9 mouse cellular contexts compared by ENCODE assay signal in genomic region chr2:4586245-4586644, GRCm38 (mm10).
DNase-seq lines count a peak whose midpoint lies in the region; ATAC-seq and TF ChIP-seq lines count a peak whose summit lies in the region.
"Had no signal": no experiment of that assay in that cellular context is flagged by ENCODE, and none has a peak within 500 bp of the region (broad histone marks: within the 10 kb centered on the region; RNA-seq: fewer than 3 reads in every experiment).

No protein-coding gene starts in this region.

- no peak overlapping the region for H3K4me3 ChIP-seq in liver, postnatal 0 days (ENCODE audit: low read depth, low read length)
- H3K4me3 ChIP-seq in liver, embryonic 11.5 days (ENCODE audit: low read depth, low read length) = no peak overlapping the region
- H3K4me3 ChIP-seq in limb, embryonic 10.5 days = no peak overlapping the region
- H3K4me3 ChIP-seq in stomach, postnatal 0 days (ENCODE audit: low read depth, low read length) = no peak overlapping the region
- no peak overlapping the region for H3K4me3 ChIP-seq in midbrain, embryonic 16.5 days (ENCODE audit: low read depth, low read length)
- H3K4me3 ChIP-seq: forebrain, embryonic 15.5 days; liver, embryonic 12.5 days had no signal

- H3K36me3 ChIP-seq in liver, postnatal 0 days (replicated peaks; ENCODE audit: insufficient read depth, low read length) = peaks cover 72% of the 10 kb centered on the region
- H3K36me3 ChIP-seq in liver, embryonic 11.5 days (ENCODE audit: control insufficient read depth, insufficient read depth, low read length) = peaks cover 17% of the 10 kb centered on the region; the same call in 1 of the 2 replicates
- peaks cover 72% of the 10 kb centered on the region for H3K36me3 ChIP-seq in limb, embryonic 10.5 days
- H3K36me3 ChIP-seq in stomach, postnatal 0 days (ENCODE audit: control insufficient read depth, insufficient read depth, low read length) = peaks cover 9% of the 10 kb centered on the region; the same call in 1 of the 2 replicates
- H3K36me3 ChIP-seq in midbrain, embryonic 16.5 days (ENCODE audit: control insufficient read depth, insufficient read depth, low read length) = peaks cover 6% of the 10 kb centered on the region; the same call in 1 of the 2 replicates

- ATAC-seq in liver, postnatal 0 days = peak; percentile 33; the same call in 1 of the 2 replicates
- no peak for ATAC-seq in liver, embryonic 11.5 days (replicated peaks; ENCODE audit: low FRiP score)
- 0 out of 2 replicates have a peak, but pooled peaks have one; percentile 22 for ATAC-seq in stomach, postnatal 0 days (ENCODE audit: low FRiP score, low TSS enrichment)
- ATAC-seq in midbrain, embryonic 16.5 days = no peak
- ATAC-seq: forebrain, embryonic 15.5 days; liver, embryonic 12.5 days had no signal

- TF ChIP-seq EP300 in liver, postnatal 0 days (IDR thresholded peaks at IDR 0.05; ENCODE audit: low read depth) = no peak
- no peak for TF ChIP-seq EP300 in stomach, postnatal 0 days (optimal IDR thresholded peaks at IDR 0.05)

- TF ChIP-seq CTCF in liver, postnatal 0 days (IDR thresholded peaks at IDR 0.05; ENCODE audit: low read depth) = no peak
- no peak for TF ChIP-seq CTCF in stomach, postnatal 0 days (IDR thresholded peaks at IDR 0.05; ENCODE audit: low read depth)

- 74% methylated on average over 11 of the region's 11 CpGs for WGBS in liver, postnatal 0 days (ENCODE audit: insufficient replicate concordance)
- WGBS in liver, embryonic 11.5 days = 69% methylated on average over 11 of the region's 11 CpGs
- 29% methylated on average over 11 of the region's 11 CpGs for WGBS in limb, embryonic 10.5 days
- WGBS in stomach, postnatal 0 days = 51% methylated on average over 11 of the region's 11 CpGs
- WGBS in midbrain, embryonic 16.5 days = 77% methylated on average over 11 of the region's 11 CpGs

- no peak overlapping the region for H3K9ac ChIP-seq in liver, postnatal 0 days (replicated peaks)
- no peak overlapping the region for H3K9ac ChIP-seq in liver, embryonic 11.5 days (ENCODE audit: low read depth, low read length)
- no peak overlapping the region for H3K9ac ChIP-seq in stomach, postnatal 0 days (ENCODE audit: low read length)
- no peak overlapping the region for H3K9ac ChIP-seq in midbrain, embryonic 16.5 days (ENCODE audit: low read depth, low read length)
- H3K9ac ChIP-seq: forebrain, embryonic 15.5 days; liver, embryonic 12.5 days had no signal

- H3K27me3 ChIP-seq in liver, postnatal 0 days (ENCODE audit: insufficient read depth, low read length) = no peaks in the 10 kb centered on the region
- no peaks in the 10 kb centered on the region for H3K27me3 ChIP-seq in liver, embryonic 11.5 days (replicated peaks; ENCODE audit: control insufficient read depth, insufficient read depth, low read length)
- H3K27me3 ChIP-seq in limb, embryonic 10.5 days (ENCODE audit: low read depth, poor library complexity, severe bottlenecking) = no peaks in the 10 kb centered on the region
- H3K27me3 ChIP-seq in stomach, postnatal 0 days (ENCODE audit: control insufficient read depth, insufficient read depth, low read length) = no peaks in the 10 kb centered on the region
- no peaks in the 10 kb centered on the region for H3K27me3 ChIP-seq in midbrain, embryonic 16.5 days (ENCODE audit: control insufficient read depth, insufficient read depth, low read depth, low read length)
- H3K27me3 ChIP-seq: forebrain, embryonic 15.5 days; liver, embryonic 12.5 days had no signal

- no peak overlapping the region for H3K27ac ChIP-seq in liver, postnatal 0 days (ENCODE audit: low read depth)
- no peak overlapping the region for H3K27ac ChIP-seq in liver, embryonic 11.5 days (ENCODE audit: low read depth, low read length)
- H3K27ac ChIP-seq in limb, embryonic 10.5 days = peak overlapping the region; percentile 90
- H3K27ac ChIP-seq in stomach, postnatal 0 days (replicated peaks) = no peak overlapping the region
- H3K27ac ChIP-seq in midbrain, embryonic 16.5 days (ENCODE audit: low read length) = no peak overlapping the region
- H3K27ac ChIP-seq: forebrain, embryonic 15.5 days; liver, embryonic 12.5 days had no signal

- H3K9me3 ChIP-seq in liver, postnatal 0 days (ENCODE audit: low read length) = no peaks in the 10 kb centered on the region
- no peaks in the 10 kb centered on the region for H3K9me3 ChIP-seq in liver, embryonic 11.5 days (ENCODE audit: control insufficient read depth, low read length)
- no peaks in the 10 kb centered on the region for H3K9me3 ChIP-seq in limb, embryonic 10.5 days (replicated peaks)
- H3K9me3 ChIP-seq in stomach, postnatal 0 days (ENCODE audit: control insufficient read depth, low read length) = no peaks in the 10 kb centered on the region
- no peaks in the 10 kb centered on the region for H3K9me3 ChIP-seq in midbrain, embryonic 16.5 days (replicated peaks; ENCODE audit: control insufficient read depth, low read length, poor library complexity, severe bottlenecking)
- H3K9me3 ChIP-seq: forebrain, embryonic 15.5 days; liver, embryonic 12.5 days had no signal

- H3K4me1 ChIP-seq in liver, postnatal 0 days (ENCODE audit: insufficient read depth) = no peaks in the 10 kb centered on the region
- H3K4me1 ChIP-seq in liver, embryonic 11.5 days (replicated peaks; ENCODE audit: control insufficient read depth, insufficient read depth, low read length) = peaks cover 5% of the 10 kb centered on the region; the same call in 1 of the 2 replicates
- peaks cover 80% of the 10 kb centered on the region for H3K4me1 ChIP-seq in limb, embryonic 10.5 days
- H3K4me1 ChIP-seq in stomach, postnatal 0 days (replicated peaks; ENCODE audit: control insufficient read depth, insufficient read depth) = 0 out of 2 replicates have a peak, but pooled peaks cover 2% of the 10 kb centered on the region
- no peaks in the 10 kb centered on the region; the same call in 1 of the 2 replicates for H3K4me1 ChIP-seq in midbrain, embryonic 16.5 days (ENCODE audit: control insufficient read depth, insufficient read depth, low read length)
- H3K4me1 ChIP-seq: forebrain, embryonic 15.5 days had no signal

- no peak overlapping the region for H3K4me2 ChIP-seq in liver, postnatal 0 days (ENCODE audit: low read depth, low read length)
- H3K4me2 ChIP-seq in liver, embryonic 11.5 days = no peak overlapping the region
- H3K4me2 ChIP-seq in stomach, postnatal 0 days (replicated peaks; ENCODE audit: low read depth) = no peak overlapping the region
- H3K4me2 ChIP-seq in midbrain, embryonic 16.5 days (ENCODE audit: low read length) = no peak overlapping the region
- H3K4me2 ChIP-seq: forebrain, embryonic 15.5 days; liver, embryonic 12.5 days had no signal

- intact Hi-C loops in heart, postnatal 10 days (cut with DNase I) = no loop called here

- no peak for DNase-seq in liver, postnatal 0 days
- DNase-seq in liver, embryonic 11.5 days (ENCODE audit: low spot score) = no peak
- peak; percentile 52 to 57 for DNase-seq in heart, postnatal 10 days
- DNase-seq in limb, embryonic 10.5 days (ENCODE audit: low spot score) = no peak
- no peak for DNase-seq in stomach, postnatal 0 days (ENCODE audit: low spot score)
- no peak for DNase-seq in cerebellum, adult 18-20 months

Comparison
In these comparisons a context has a peak if more than half of its experiments do, and no peak if none do; other contexts are left out.
1. ATAC-seq: peak in liver, postnatal 0 days (single experiment) and stomach, postnatal 0 days (single experiment); none in liver, embryonic 11.5 days (single experiment) and midbrain, embryonic 16.5 days (single experiment).
2. DNase-seq: peak in heart, postnatal 10 days (2 of 2); none in liver, postnatal 0 days (single experiment), liver, embryonic 11.5 days (single experiment), limb, embryonic 10.5 days (single experiment), stomach, postnatal 0 days (single experiment) and cerebellum, adult 18-20 months (0 of 2).